In the genomic region with DNA sequence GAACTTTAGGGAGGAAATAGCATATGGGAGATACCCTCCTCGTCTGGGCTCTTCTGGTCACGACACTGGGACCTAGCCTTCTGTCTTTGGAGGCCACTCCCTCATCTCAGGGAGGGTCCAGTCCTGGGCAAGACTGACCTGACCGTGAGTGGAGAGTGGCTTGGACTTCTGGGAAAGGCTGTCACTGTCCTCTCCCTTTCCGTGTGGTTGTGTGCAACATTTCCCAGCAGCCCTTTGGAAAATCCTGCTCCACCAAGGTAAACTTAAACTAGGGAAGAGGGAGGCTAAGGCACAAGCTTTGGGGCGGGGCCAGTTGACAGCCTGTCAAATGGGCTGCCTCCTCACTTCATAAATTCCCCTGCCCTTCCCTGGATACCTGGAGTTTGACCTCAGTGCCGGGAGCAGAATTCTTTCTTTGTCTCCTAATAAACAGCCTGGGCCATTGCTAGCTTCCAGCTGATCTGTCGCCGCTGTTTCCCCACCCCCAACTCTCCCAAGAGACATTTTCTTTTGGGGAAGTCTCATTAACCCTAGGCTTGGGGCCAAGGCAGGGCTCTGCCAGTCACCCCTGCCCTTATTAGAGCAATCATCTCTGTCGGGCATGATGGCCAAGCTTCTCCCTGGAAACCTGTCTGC, we compare ENCODE assay signal across 9 mouse cellular contexts. TPM values are rescaled to one million over a fixed set of nuclear protein-coding genes. Genes with fewer than 3 reads are reported as not detected.
DNase-seq lines count a peak whose midpoint lies in the region; ATAC-seq lines count a peak whose summit lies in the region.
"Had no signal": no experiment of that assay in that cellular context is flagged by ENCODE, and none has a peak within 500 bp of the region (broad histone marks: within the 10 kb centered on the region; RNA-seq: fewer than 3 reads in every experiment).

No protein-coding gene starts in this region.

- peaks cover 52% of the 10 kb centered on the region for H3K4me1 ChIP-seq in embryonic facial prominence, embryonic 13.5 days
- peaks cover 27% of the 10 kb centered on the region for H3K4me1 ChIP-seq in kidney, embryonic 14.5 days (ENCODE audit: control insufficient read depth, insufficient read depth, low read length)
- peaks cover 2% of the 10 kb centered on the region; the same call in 1 of the 2 replicates for H3K4me1 ChIP-seq in midbrain, embryonic 16.5 days (ENCODE audit: control insufficient read depth, insufficient read depth, low read length)
- H3K4me1 ChIP-seq in hindbrain, embryonic 12.5 days = peaks cover 33% of the 10 kb centered on the region

- DNase-seq in layer of hippocampus, postnatal 10 days (ENCODE audit: low spot score in 2 of 2) = peak; percentile 34 to 58
- no peak for DNase-seq in layer of hippocampus, adult 18-20 months (ENCODE audit: low spot score in 2 of 2)
- DNase-seq in cerebellum, adult 11 months = no peak
- no peak for DNase-seq in right cerebral cortex, postnatal 10 days (ENCODE audit: low spot score in 2 of 2)
- DNase-seq: lung, postnatal 14 days had no signal

- ATAC-seq in embryonic facial prominence, embryonic 13.5 days (ENCODE audit: insufficient number of reproducible peaks, insufficient read depth, low FRiP score, low TSS enrichment, low read depth) = no peak
- ATAC-seq in kidney, embryonic 14.5 days (ENCODE audit: low FRiP score, low TSS enrichment) = peak; percentile 16; the same call in 1 of the 2 replicates
- 0 out of 2 replicates have a peak, but pooled peaks have one; percentile 32 for ATAC-seq in midbrain, embryonic 16.5 days
- ATAC-seq in hindbrain, embryonic 12.5 days (ENCODE audit: low FRiP score) = no peak

- no peak overlapping the region for H3K4me3 ChIP-seq in embryonic facial prominence, embryonic 13.5 days
- no peak overlapping the region for H3K4me3 ChIP-seq in kidney, embryonic 14.5 days (ENCODE audit: low read length)
- H3K4me3 ChIP-seq in midbrain, embryonic 16.5 days (ENCODE audit: low read depth, low read length) = no peak overlapping the region
- no peak overlapping the region for H3K4me3 ChIP-seq in hindbrain, embryonic 12.5 days

- no peaks in the 10 kb centered on the region for H3K36me3 ChIP-seq in embryonic facial prominence, embryonic 13.5 days
- no peaks in the 10 kb centered on the region for H3K36me3 ChIP-seq in kidney, embryonic 14.5 days (ENCODE audit: control insufficient read depth, insufficient read depth, low read length)
- H3K36me3 ChIP-seq in midbrain, embryonic 16.5 days (ENCODE audit: control insufficient read depth, insufficient read depth, low read length) = no peaks in the 10 kb centered on the region
- H3K36me3 ChIP-seq in hindbrain, embryonic 12.5 days = no peaks in the 10 kb centered on the region

- no peak overlapping the region for H3K27ac ChIP-seq in embryonic facial prominence, embryonic 13.5 days
- no peak overlapping the region for H3K27ac ChIP-seq in kidney, embryonic 14.5 days (ENCODE audit: low read depth, low read length)
- H3K27ac ChIP-seq in midbrain, embryonic 16.5 days (ENCODE audit: low read length) = no peak overlapping the region
- H3K27ac ChIP-seq in hindbrain, embryonic 12.5 days = no peak overlapping the region

- no peaks in the 10 kb centered on the region for H3K9me3 ChIP-seq in embryonic facial prominence, embryonic 13.5 days
- no peaks in the 10 kb centered on the region for H3K9me3 ChIP-seq in kidney, embryonic 14.5 days (ENCODE audit: control insufficient read depth, low read length)
- no peaks in the 10 kb centered on the region for H3K9me3 ChIP-seq in midbrain, embryonic 16.5 days (replicated peaks; ENCODE audit: control insufficient read depth, low read length, poor library complexity, severe bottlenecking)
- H3K9me3 ChIP-seq in hindbrain, embryonic 12.5 days (replicated peaks) = no peaks in the 10 kb centered on the region

- H3K4me2 ChIP-seq in embryonic facial prominence, embryonic 13.5 days = no peak overlapping the region
- H3K4me2 ChIP-seq in kidney, embryonic 14.5 days (replicated peaks; ENCODE audit: low read depth, low read length) = no peak overlapping the region; the same call in 1 of the 2 replicates
- H3K4me2 ChIP-seq in midbrain, embryonic 16.5 days (ENCODE audit: low read length) = no peak overlapping the region
- no peak overlapping the region for H3K4me2 ChIP-seq in hindbrain, embryonic 12.5 days (replicated peaks)

- no peaks in the 10 kb centered on the region for H3K27me3 ChIP-seq in embryonic facial prominence, embryonic 13.5 days
- H3K27me3 ChIP-seq in kidney, embryonic 14.5 days (ENCODE audit: control insufficient read depth, insufficient read depth, low read length) = no peaks in the 10 kb centered on the region
- no peaks in the 10 kb centered on the region; the same call in 1 of the 2 replicates for H3K27me3 ChIP-seq in midbrain, embryonic 16.5 days (ENCODE audit: control insufficient read depth, insufficient read depth, low read depth, low read length)
- peaks cover 55% of the 10 kb centered on the region for H3K27me3 ChIP-seq in hindbrain, embryonic 12.5 days

- WGBS in embryonic facial prominence, embryonic 13.5 days = 21% methylated on average over 9 of the region's 9 CpGs
- WGBS in kidney, embryonic 14.5 days = 16% methylated on average over 9 of the region's 9 CpGs
- WGBS in midbrain, embryonic 16.5 days = 31% methylated on average over 9 of the region's 9 CpGs
- WGBS in hindbrain, embryonic 12.5 days = 16% methylated on average over 9 of the region's 9 CpGs

- H3K9ac ChIP-seq in embryonic facial prominence, embryonic 13.5 days = 0 out of 2 replicates have a peak overlapping the region, but pooled peaks have one; percentile 16
- H3K9ac ChIP-seq in kidney, embryonic 14.5 days (ENCODE audit: low read depth, low read length) = no peak overlapping the region
- H3K9ac ChIP-seq in midbrain, embryonic 16.5 days (ENCODE audit: low read depth, low read length) = no peak overlapping the region
- H3K9ac ChIP-seq in hindbrain, embryonic 12.5 days = no peak overlapping the region

RNA-seq across cellular contexts. Expression of gene Rpusd4, which starts 51.0 kb away (rescaled TPM):
- total RNA-seq in layer of hippocampus, postnatal 10 days (2021) = 10 to 100 TPM; 10.6 to 10.7 TPM
- 10 to 100 TPM; 11.9 to 13.5 TPM for total RNA-seq in layer of hippocampus, adult 18-20 months (2021)
- 30.2 and 30.8 TPM in 2 replicates for polyA plus RNA-seq in embryonic facial prominence, embryonic 13.5 days (2015; fragmentation: Nextera tagmentation; extraction: Ambion mirVana)
- 31.4 and 33.7 TPM in 2 replicates for polyA plus RNA-seq in kidney, embryonic 14.5 days (2014; fragmentation: Nextera tagmentation; extraction: Ambion mirVana)
- polyA plus RNA-seq in midbrain, embryonic 16.5 days (2015; fragmentation: Nextera tagmentation; extraction: Ambion mirVana) = 16.7 and 18.5 TPM in 2 replicates
- polyA plus RNA-seq in hindbrain, embryonic 12.5 days (2016; fragmentation: Nextera tagmentation; extraction: Ambion mirVana) = 24.2 and 26.4 TPM in 2 replicates

RNA-seq across cellular contexts. Expression of gene Fam118b, which starts 51.0 kb away (rescaled TPM):
- total RNA-seq in layer of hippocampus, postnatal 10 days (2021) = 10 to 100 TPM; 25.7 to 26.7 TPM
- 10 to 100 TPM; 28.9 to 29.1 TPM for total RNA-seq in layer of hippocampus, adult 18-20 months (2021)
- polyA plus RNA-seq in embryonic facial prominence, embryonic 13.5 days (2015; fragmentation: Nextera tagmentation; extraction: Ambion mirVana) = 53.2 and 61.4 TPM in 2 replicates
- polyA plus RNA-seq in kidney, embryonic 14.5 days (2014; fragmentation: Nextera tagmentation; extraction: Ambion mirVana) = 38.5 and 38.8 TPM in 2 replicates
- 59.1 and 60.7 TPM in 2 replicates for polyA plus RNA-seq in midbrain, embryonic 16.5 days (2015; fragmentation: Nextera tagmentation; extraction: Ambion mirVana)
- polyA plus RNA-seq in hindbrain, embryonic 12.5 days (2016; fragmentation: Nextera tagmentation; extraction: Ambion mirVana) = 62.2 and 62.6 TPM in 2 replicates

Comparison
In these comparisons a context has a peak if more than half of its experiments do, and no peak if none do; other contexts are left out.
1. DNase-seq: peak in layer of hippocampus, postnatal 10 days (2 of 2); none in layer of hippocampus, adult 18-20 months (0 of 2), cerebellum, adult 11 months (single experiment) and right cerebral cortex, postnatal 10 days (0 of 2).
2. ATAC-seq: peak in kidney, embryonic 14.5 days (single experiment) and midbrain, embryonic 16.5 days (single experiment); none in embryonic facial prominence, embryonic 13.5 days (single experiment) and hindbrain, embryonic 12.5 days (single experiment).